Mouse (Mus musculus) spleen, postnatal 14 days (tissue): Measurements from ENCODE around the gene Spata18.

ENCODE experiments used
- DNase-seq, 2 experiments: peaks; one replicate each; pipeline ENCODE4 v3.0.0; 2021 to 2022; ENCODE audit warnings: low spot score in 2 of 2

Gene Spata18

GRCm38 (mm10) chr5:73651061-73651854 lies at the start of gene Spata18:
TSS of gene Spata18 (plus strand) at chr5:73651379.
- no peak for DNase-seq

DNA sequence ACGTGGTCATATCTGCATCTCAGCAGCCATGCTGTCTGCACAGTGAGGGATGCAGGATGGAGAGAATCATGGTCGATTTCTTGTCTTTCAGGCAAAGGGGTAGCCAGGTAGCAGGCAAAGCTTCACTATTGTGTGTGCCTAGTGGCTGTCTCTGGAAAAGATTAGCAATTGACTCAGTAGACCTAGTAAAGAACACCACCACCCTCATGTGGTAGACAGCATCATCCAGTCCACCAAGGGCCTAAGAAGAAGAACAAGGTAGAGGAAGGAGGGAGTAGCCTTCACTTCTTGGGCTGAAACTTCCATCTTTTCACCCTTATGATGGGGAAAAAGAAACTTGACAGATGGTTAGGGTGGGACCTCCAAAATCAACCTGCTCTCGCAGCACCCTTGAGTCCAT lies 48.3 kb upstream of the Spata18 start:
- no peak for DNase-seq

GRCm38 (mm10) chr5:73604542-73604941 lies 46.6 kb upstream of the Spata18 start:
- DNase-seq = no peak

GRCm38 (mm10) chr5:73604964-73605363 lies 46.2 kb upstream of the Spata18 start:
- DNase-seq = no peak

- no peak for DNase-seq
Measured at GRCm38 (mm10) chr5:73611071-73611470, 40.1 kb upstream of the Spata18 start.

- no peak for DNase-seq
Measured at GRCm38 (mm10) chr5:73613296-73613695, 37.9 kb upstream of the Spata18 start.

- DNase-seq = no peak
Measured at GRCm38 (mm10) chr5:73615211-73615610, 36.0 kb upstream of the Spata18 start.

DNA sequence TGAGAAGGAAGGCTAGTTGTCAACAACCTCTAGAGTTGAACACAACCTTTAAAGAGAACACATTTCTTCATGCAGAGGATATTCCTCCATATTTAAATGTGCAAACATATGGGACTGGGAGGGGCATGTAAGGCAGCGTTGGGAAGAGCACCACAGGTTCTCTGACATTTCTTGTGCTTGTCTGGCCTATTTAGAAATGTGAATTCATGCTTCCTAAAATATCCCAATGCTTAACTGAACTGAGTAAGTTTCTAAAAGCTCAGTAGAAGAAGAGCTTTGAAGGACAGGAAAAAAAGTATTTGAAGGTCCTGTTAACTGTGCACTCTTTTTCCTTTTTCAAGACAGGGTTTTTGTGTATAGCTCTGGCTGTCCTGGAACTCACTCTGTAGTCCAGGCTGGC lies 32.2 kb upstream of the Spata18 start:
- DNase-seq = no peak

- DNase-seq = no peak
Measured at GRCm38 (mm10) chr5:73625505-73625904, 25.7 kb upstream of the Spata18 start.

DNA sequence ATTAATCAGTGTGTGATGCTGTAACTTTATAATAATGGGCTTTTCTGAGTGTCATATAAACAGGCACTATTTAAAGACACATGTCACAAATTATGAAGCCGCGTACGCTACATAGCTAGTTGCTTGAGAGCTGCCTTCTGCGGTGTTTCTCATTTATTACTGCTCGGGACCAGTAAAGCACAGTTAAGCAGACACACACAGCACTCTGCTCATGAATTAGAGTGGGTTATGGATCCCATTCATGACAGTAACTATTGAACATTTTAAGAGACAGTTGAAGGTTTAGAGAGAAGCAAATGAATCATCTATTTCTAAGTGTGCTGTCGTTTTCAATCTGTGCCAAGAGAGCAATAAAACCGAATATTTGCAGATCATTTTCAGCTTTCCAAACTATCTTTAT lies 24.3 kb upstream of the Spata18 start:
- DNase-seq = no peak

DNA sequence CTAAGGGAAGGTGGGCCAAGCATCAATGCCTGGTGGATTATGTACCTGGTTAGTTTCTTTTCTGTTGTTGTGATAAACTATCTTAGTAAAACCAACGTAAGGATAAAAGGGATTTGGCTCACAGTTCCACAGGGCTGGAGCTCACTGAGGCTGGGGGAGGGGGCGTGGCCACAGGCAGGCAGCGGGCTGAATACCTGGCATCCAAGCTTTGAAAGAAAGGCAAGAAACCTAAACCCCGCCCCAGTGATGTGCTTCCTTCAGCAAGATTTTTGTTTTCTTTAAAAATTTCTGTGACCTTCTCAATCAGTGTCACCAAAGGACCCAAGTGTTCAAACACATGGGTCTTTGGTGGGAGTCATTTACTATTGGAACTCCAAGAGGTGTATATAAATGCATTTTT lies 23.6 kb upstream of the Spata18 start:
- no peak for DNase-seq

- DNase-seq = no peak
Measured at GRCm38 (mm10) chr5:73627991-73628390, 23.2 kb upstream of the Spata18 start.

- no peak for DNase-seq
Measured at GRCm38 (mm10) chr5:73630141-73630540, 21.0 kb upstream of the Spata18 start.

DNA sequence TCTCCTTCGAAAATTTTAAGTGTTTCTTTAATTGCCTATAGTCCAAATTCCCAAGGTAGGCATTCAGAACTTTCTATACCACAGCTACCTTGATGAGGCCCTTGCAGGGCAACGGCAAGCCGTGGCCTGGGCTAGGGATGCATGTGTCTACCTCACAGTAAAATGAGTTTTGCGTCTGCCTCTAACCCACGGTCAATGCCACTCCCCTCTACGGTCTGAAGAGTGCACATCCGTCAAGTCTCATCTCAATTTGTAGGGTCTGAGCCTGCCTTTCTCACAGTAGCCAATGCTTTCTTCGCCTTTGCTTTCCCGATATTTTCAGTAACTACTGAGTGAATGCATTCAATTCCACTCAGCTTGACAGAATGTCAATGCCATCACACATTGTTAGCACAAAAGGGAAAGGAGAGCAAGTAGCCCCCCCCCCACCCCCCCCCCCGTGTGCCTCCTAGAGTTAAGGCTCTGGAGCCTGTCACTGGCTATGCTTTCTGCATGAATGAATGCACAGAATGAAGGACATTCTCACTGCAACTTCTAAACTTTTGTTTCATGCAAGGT lies 20.1 kb upstream of the Spata18 start:
- DNase-seq = no peak

- DNase-seq = no peak
Measured at GRCm38 (mm10) chr5:73632291-73632690, 18.9 kb upstream of the Spata18 start, which contains the start of gene Lrrc66. TSS of gene Lrrc66 (minus strand) at chr5:73632526.

DNA sequence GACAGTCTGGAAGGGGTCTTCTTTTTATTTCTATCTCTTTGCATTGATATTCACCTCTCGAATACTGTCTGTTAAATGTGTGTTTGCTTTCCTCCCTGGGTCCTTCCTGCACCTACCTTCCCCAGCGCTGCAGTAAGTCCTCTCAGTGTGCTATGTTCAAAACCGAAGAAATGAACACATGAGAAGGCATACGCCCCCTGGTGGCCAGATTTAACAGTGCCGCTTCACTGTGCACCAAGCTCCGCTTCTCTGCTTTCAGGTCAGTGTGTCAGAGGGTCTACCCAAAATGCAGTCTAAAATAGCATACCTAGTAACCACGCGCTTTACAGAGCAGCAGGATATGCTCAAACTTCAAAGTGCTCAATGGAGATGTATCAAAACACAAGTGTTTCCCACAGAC lies 18.0 kb upstream of the Spata18 start:
- peak; percentile 25 to 47 for DNase-seq

DNA sequence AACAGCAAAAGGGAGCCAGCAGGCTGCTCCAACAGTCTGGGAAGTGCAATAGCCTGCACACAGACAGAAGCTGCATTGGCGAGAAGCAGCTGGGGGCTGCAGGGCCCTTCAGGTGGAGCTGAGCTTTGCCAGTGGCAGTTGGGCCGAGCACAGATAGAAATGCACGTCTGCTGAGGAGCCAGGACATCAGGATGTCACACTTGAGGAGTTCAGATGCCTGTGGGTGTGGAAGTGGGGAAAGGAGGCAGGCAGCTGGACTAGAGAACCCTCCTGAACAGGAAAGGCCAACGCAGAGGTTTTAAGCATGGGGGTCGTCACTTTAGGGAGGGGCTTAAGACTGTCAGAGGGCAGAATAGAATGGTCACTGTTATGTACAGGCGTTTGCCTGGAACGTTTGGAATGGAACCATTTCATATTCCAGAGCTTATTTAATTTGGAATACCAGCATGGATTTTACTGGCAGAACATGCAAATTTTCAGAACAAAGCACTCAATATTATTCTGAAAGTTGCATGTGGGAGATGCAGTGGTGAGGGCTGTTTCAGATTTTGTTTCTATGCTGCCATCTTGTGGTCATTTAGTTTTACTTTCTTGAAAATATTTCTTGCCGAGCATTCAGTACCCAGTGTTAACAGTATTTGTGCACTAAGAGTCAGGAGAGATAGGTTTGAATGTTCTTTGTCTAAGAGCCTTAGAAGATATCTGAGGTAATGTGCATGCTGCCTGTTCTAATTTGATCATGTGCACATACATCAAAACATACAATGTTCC lies 13.7 kb upstream of the Spata18 start:
- no peak for DNase-seq

DNA sequence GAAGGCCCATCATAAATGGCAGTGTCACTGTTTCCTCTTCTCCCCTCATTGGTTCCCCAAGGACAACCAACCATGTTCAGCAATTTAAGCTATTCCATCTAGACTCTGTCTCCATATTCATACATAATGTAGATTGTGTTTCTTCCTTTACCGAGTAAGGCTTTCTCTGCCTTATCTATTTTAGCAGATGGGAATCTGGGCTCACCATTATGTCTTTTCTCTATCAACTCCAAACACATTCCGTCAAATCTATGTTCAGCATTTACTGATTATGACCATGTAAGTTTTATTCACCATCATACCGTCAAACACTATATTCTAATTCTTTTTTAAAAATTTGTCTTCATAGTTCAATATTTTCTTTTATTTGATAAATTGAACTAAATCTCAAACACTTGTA lies 10.1 kb upstream of the Spata18 start:
- DNase-seq = no peak

DNA sequence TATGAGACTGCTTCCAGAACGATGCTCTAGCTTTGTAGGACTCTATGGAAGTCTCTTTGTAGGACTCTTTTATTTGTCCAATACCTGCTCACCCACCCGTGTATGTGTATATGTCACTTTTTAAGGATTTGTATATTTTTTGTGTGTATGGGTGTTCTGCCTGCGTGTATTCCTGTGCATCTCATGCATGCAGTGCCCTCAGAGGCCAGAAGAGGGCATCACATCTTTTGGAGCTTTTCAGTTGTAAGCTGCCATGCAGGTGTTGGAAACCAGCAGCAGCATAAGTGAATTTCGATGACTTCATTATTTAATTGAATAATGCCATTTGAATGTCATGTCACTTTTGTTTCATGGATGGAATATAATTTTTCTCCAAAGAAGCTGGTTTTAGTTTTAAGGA lies 9.1 kb upstream of the Spata18 start:
- DNase-seq = no peak

- peak; percentile 56 to 69 for DNase-seq
Measured at GRCm38 (mm10) chr5:73647261-73647900, 3.8 kb upstream of the Spata18 start, which contains the start of gene Sgcb. TSS of gene Sgcb (minus strand) at chr5:73647790.

DNA sequence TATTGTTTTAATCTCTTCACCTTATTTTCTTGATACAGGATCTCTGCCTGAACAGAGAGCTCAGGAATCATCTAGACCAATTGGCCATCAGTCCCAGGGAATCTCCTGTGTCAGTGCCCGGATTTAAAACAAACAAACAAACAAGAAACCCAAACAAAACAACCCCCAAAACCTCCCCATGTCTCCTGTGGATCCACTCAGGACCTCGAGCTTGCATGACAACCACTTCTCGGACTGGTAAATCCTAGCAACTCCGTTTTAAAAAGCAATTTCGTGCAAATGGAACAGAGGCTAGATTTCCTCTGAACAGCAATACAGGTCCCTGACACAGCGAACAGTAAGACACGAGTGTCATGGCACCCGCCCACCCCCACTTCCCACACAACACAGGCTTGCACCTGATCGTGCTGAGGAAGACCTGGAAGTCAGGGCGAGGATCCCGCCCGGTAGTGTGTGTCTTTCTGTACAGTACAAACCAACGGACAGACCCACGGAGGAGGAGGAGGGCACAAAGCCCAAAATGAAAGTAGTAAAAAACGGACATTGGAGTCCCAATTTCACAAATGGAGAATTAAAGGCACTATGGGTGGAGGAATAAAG lies 714 bp upstream of the Spata18 start:
- no peak for DNase-seq

DNA sequence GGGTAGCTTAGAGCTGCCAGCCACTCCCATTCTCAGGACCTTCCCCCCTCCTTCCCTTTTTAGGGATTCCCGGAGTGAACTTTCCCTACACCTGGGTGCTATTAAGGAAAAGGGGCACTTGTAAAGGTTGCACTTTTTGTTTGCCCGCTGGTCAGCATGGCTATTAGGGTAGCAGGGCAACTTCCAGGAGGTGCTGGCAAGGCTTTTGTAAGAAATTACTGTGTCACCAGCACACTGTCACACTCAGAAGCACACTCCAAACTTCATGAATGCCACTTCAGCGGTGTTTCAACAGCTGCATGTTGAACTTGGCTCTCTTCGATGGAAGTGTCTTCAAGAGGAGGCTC lies 649 bp downstream of the Spata18 start:
- DNase-seq = no peak
